Mouse (Mus musculus): ENCODE data around the gene Nell2.

The Nell2 gene

DNA sequence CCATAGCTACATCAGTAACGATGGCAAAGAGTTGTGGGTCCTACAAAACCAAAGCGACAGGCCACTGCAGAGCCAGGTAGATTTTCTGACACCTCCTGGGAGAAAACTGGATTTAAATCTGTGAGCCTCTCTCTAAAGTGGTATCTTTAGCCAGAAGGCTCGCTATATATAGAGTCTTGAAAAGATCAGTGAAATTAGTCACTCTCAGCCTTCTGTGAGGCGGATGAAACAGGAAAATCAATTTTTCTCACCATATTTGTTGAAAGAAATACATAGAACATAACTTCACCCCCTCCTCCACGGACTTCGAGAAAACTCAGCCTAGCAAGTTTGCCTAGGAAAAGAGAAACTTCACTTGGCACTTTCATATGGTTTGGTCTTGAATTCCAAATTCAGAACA lies 54.4 kb downstream of the Nell2 start:
- DNase-seq (ENCODE audit: low spot score), result no peak

DNA sequence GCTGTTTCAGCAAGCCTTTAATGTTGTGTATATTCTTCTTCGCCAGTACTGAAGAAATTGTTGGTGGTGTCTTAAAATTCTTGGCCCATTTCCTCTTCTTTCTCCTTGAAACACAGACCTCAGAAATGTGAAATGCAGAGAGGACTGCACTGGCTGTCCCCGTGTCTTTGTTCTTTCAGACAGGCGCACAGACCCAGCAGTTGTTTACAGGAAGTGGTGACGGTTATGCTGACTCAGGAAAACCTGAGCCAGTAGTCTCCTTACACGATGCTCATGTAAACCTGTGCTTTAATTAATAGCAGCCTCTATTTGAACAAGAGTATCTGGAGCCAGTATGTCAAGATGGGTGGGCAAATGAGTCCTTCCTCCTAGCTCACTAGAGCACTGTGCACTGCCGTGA lies 61.2 kb downstream of the Nell2 start:
- DNase-seq (ENCODE audit: low spot score), result no peak

DNA sequence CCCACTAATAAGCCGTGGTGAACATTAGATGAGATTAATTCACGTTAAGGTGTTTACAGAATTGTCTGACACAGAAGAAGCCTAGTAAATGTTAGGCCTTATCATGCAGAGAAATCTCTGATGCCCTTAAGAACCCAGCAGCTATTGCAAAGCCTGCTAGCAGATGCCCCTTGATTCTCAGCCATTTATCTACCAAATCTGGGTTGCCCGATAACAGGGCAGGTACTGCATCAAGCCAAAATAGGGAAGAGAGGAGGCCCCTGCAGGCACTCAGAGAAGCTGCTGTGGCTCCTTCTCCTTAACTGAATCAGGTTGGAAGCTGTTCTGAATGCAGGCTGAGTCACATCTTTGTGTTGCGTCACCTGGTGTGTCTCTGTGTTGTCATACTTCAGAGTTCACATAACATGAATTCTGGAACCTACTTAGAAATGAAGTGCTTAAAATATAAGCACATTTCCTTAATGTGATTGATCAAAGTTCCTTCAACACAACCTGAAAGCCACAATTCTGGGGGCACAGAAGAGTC lies 68.3 kb downstream of the Nell2 start:
- no peak for DNase-seq (ENCODE audit: low spot score)

DNA sequence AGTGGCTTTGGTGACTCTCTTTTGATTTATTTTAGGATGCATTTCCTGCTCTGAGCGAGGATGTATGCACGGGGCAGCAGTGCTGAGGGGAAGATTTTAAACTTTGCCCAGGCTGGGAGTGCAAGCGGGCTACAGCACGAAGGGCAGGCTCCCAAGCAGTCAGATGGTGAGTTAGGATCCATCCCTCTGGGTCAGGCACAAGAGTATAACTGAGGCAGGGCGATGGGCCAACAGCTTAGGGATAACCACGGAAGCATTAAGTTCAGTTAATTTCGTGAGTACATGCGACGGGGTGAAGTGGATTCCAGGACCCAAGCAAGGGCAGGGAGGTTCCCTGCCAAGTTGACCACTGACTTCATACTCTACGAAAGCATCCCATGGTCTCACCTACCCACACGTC lies 83.8 kb downstream of the Nell2 start:
- no peak for DNase-seq (ENCODE audit: low spot score)

DNA sequence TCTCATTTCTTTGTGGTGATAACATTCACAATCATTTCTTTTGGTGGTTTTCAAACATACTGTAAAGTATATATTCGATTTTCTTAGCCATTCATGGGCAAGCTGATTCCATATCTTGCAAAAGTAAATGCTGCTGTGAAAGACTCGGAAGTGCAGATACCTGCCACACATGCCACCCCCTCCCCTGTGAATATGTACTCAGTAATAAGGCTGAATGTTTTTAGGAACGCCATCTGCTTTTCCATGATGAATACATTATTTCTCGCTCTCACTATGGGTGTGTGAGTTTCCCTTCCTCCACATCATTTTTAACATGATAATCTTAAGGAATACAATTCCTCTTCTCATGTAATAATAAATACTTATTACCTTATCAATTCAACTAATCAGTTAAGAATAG lies 90.6 kb downstream of the Nell2 start:
- no peak for DNase-seq (ENCODE audit: low spot score)

DNA sequence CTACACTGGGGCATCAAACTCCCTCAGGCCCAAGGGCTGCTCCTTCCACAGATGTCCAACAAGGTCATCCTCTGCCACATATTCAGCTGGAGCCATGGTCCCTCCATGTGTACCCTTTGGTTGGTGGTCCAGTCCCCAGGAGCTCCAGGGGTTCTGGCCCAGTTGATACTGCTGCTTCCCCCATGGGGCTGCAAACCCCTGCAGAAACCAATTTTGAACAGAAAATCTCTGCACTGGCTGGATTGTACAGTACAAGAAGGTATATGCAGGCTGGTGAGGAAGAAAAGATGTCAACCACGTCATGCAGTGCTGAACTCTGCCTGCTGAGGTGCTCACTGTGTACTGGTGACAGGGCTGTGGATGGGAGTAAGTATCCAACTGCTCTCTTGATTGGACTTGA lies 92.1 kb downstream of the Nell2 start:
- no peak for DNase-seq (ENCODE audit: low spot score)

DNA sequence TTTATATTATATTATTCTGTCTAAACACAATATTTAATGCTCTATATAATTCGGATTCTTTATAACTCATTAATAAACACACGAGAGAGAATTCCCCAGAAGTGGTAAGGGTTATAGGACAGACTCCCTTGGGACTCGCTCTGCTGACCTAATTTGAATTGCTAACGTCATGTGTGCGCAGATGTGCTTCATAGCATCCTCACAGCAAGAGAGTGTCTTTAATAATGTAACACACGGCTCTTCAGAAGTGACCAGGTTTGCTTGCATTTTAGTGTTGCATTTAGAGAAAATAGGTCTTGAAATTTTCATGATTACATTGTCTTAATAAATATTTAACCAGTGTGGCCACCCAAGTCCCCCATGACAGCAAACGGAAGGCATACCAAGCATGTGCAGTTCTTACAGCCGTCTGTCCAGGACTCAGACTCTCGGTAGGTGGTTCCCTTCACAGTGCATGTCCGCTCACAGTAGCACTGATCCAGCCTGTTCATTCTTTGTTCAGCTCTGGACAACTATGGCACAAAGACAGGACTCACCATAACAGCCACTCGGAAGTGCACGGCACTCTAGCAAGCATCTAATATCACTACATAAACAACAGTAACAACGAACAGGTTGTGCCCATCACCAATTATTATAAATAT lies 97.1 kb downstream of the Nell2 start:
- no peak for DNase-seq (ENCODE audit: low spot score)

DNA sequence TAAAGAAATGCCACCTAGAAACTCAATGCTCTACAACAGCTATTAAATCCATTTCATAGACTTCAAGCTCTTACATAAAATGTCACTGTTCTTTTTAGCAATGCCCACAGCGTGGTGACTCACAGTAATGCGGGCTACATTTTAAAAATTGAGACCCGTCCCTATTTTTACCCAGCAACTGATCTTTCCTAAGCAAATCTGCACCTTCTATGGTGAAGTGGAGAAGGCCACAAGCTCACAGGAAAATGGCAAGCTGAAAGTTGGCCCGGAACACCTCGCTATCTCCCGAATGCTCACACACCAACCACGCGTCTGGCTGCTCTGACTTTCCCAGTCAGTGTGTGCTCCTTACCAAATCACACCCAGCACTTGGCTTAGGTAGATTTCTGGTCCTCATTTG lies 98.4 kb downstream of the Nell2 start:
- no peak for DNase-seq (ENCODE audit: low spot score)

DNA sequence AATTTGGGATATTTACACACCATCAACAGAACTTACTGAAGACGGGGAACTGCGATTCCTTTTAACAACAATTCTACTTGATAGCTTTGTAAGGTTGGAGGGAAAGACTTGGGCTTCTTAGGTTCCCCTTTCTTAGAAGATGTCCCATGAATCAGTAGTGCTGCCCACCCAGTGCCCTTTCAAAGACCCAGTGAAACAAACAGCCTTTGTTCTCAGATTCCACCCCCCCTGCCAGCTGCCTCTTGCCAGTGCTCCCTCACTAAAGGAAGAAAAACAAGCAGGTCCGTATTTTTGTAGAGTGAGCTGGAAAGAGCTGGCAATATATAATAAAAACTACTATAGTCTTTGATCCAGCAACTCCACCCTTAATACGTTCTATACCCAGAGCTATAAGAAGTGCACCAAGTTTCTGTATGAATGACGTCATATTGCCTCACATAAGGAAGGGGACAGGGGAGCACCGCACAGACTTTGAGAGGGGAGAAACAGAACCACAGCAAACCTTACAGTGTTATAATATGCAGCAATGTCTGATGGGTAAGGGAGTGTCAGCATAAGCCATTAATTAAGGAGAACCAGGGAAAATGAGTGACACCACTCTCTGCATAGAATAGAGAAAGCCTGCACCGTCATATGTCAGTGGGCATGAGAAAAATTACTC lies 100.2 kb downstream of the Nell2 start:
- no peak for DNase-seq (ENCODE audit: low spot score)

DNA sequence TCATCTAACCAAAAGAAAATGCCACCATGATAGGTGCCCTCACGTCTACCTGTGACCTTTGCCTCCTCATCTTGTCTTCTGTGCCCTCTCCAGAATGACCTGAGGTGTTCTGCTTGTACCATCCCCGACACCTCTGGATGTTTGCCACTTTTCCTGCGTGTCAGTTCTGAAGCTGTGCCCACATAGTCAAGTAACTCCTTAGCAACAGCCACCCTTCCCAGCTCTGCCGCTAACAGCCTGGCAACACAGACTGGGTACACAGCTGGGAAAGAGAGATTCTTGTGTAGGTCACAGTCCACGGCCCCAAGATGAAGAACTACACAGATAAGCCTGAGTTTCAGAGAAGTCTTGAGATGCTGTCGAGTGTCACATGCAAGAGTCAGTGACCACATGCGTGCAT lies 103.3 kb downstream of the Nell2 start:
- DNase-seq (ENCODE audit: low spot score), result no peak

DNA sequence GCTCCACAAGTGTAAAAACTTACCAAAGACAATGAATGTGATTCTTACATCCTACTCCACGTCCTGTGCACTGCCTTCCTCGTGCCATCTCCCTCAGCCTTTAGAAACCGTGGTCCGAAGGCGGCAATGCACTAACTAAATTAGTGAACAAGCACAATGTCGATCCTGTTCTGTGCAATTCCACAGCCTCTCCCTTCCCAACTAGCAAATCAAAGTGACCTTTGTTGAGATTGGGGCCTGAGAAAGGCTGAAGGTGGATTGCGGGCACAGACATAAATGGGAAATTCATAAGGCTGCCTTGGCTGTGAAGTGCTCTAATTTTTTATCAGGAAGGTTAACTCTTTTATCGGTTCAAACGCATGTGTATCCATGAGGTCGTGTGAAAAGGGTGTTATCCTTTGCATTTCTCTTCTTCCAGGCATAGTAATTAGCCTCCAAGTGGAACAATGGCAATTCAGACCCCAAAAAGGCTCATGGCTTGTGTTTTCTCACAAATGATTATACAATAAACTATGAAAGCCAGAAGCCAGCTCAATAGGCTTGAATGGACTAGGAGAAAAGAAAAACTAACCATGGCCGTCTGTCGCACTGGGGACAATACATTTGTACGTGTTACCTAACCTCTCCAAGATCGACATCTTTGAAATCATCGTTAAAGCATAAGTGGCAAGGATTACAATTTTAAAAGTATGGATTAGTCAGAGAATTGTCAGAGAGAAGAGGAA lies 106.0 kb downstream of the Nell2 start:
- DNase-seq (ENCODE audit: low spot score), result no peak

DNA sequence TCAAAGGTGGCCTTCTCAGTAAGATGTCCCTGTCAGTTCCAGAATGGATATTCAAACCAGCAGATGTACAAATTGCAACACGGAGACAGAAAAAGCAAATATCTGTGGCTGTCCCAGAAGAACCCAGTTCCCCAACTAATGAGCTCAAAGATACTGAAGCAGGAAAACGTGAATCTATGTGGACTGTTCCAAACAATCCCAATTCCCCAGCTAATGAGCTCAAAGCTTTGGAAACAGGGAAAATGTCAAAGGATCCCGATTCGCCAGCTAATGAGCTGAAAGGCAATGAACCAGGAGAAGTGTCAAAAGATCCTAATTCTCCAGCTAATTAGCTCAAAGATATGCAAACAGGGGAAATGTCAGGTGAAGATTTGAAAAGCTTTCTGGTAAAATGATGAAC lies 109.7 kb downstream of the Nell2 start:
- no peak for DNase-seq (ENCODE audit: low spot score)

DNA sequence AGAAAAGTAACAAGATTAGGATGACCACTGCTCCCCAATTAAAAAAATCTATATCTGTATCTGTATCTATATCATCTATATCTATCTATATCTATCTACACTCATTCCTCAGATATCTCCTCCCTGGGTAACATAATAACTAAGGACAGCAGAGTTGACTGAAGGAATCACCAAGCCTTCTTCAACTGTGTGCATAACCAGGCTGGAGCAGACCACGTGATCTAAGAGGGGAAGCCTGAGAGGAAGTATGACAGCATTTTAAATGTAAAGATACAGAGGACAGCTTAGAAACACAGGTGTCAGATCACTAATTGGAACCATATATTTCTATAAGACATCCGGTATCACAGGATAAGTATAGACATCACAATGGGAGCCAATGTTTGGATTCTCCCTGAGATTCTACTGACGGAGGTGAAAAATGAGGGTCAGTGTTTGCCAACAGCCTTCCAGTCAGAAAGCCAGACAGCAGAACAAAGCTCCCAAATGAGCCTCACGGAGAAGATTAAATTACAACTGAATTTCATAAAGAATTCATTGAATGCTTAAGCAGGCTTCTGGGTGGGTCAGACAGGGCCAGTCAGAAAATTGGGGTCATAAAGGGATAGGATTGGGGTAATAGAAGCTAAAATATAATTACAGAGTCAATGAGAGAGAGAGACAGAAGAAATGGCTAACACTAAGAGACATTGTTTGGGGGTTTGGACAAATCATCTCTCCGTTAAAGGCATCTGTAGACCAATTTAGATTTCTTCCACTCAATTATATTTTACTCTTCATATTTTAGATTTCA lies 116.2 kb downstream of the Nell2 start:
- no peak for DNase-seq (ENCODE audit: low spot score)

DNA sequence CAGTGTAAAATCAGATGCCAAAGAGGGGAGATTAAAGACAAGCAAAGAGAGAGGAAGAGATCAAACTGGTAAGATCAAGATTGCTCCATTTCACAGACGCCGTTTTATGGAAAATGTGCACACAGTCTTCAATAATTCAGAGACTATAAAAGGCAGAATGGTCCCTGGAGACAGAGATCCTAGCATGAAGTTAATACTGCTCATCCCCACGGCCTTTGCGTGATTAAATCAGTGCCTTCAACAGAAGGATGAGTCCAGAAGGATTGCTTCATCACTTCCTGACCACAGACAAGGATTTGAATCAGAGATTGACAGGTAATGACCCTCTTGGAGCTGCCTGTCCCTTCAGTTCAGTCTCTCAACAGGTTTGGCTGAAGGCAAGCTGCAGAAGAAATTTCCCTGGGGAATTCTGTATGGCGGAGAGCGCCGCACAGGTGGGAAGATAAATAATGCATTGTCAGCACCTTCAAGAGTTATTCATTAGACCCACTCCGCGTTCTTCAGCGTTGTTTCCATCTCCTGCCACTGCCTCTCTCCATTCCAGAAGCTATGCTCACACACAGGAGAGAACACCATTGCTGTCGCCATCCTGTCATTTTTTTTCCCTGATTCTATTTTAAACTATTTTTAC lies 118.0 kb downstream of the Nell2 start:
- DNase-seq (ENCODE audit: low spot score), result no peak

DNA sequence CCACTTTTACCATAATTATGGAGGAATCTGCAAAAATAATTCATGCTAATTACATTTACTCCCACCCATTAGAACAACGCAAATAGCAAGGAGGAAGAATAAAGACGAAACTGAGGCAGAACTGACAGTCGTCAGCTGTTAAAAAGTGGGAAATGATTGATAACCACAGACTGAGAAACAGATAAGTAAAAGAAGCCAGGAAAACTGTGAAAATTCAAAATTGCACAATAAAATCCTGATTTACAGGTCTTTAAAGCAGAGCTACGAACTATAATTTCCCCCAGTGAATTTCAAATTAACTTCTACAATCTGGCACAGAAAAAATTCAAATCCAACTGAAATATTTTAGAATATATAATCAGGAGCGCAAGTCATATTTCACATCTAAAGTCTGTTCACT lies 138.0 kb downstream of the Nell2 start:
- no peak for DNase-seq (ENCODE audit: low spot score)

DNA sequence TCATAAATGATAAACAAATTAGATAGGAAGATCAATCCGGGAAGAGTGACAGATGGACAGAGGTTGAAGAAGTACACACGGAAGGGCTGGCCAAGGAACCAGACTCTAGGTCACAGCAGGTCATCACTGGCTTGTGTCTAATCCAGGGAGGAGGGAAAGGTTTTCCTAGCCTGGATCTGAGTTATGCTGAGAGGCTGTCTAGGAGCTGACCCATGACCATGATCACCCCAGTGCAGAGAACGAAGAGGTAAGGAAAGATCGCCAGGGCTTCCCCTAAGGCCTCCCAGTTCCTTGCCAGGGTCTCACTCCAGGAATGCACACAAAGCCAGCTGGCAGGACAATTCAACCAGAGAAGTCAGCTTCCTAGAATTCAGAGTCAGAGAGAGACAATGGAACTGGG lies 139.4 kb downstream of the Nell2 start:
- DNase-seq (ENCODE audit: low spot score), result no peak

DNA sequence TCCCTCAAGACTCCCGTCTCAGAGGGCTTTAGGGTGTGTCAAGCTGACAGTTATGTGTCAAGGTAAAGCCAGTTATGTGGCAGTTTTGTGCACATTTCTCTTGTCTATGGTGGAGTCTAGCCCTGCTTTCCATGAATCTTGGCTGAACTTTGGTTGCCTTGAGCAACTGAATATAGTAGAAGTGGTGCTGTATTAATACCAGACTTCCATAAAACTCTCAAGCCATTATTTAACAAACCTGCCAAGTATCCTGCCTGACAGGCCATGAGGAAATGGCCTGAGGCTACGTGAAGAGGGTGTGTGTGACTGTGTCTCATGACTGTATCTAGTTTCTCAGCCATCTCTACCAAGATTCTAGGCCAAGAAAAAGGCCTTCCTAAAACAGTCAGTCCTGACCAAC lies 147.5 kb downstream of the Nell2 start:
- DNase-seq (ENCODE audit: low spot score), result no peak

DNA sequence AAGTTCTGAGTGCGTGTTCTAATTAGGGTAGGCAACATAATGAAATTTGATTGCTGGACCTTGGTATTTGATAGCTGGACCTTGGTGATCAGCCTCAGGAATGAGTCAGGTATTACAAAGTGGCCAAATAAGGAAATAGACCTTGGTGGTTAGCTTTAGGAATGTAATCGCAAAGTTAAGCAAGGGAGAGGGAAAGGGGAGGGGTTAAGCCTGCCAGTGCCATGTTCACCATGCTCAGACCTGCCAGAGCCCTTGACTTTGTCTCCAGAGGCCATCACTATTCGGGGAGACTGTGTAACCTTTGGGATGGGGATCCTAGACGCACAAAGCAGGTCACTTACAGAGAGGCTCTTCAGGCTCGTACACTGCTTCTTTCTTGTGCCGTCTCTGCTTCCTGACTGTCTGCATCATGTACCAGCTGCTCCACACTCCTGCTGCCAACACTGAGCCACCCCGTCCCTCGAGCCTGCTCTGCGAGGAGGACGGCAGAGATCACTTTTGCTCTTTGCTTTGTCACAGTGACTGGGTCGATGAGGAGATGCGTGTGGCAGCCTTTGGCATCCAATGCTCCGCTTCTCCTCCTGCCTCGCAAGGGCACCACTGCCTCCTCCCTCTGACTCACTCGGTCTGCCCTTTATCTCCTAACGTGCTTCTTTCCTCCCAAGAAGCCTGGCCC lies 157.5 kb downstream of the Nell2 start:
- no peak for DNase-seq (ENCODE audit: low spot score)

DNA sequence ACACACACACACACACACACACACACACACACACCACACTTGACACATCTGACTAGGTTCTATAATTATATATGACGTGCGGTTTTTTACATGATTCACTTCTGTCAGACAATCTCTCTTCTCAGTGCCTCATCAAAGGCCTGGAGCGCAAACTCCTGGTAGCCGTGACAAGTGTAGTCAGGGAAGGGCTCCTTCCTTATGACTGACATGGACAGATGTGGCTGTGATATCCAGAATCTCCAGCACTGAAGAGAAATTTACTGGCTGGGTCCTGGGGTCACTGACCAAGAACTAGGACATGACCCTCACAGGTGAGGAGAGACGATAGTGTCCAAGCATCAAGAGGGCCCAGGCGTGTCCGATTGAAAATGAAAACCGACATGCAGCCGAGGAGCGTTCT lies 160.2 kb downstream of the Nell2 start:
- DNase-seq (ENCODE audit: low spot score), result no peak

DNA sequence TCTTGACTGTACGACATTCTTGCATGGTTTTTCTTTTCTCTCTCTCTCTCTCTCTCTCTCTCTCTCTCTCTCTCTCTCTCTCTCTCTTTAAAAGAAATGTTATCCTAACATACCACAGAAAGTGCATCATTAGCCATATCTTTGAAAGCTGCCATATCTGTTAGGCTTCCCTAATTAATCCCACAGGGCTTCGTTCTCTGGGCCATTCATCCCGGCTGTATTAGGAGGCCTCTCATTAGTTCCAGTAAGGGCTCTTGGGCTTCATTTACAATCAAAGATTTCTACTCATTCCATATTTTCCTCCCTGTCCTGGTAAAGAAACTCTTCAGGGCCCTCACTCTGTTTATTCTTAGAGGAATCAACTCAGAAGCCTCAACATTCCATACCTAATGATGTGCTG lies 161.9 kb downstream of the Nell2 start:
- DNase-seq (ENCODE audit: low spot score), result no peak

DNA sequence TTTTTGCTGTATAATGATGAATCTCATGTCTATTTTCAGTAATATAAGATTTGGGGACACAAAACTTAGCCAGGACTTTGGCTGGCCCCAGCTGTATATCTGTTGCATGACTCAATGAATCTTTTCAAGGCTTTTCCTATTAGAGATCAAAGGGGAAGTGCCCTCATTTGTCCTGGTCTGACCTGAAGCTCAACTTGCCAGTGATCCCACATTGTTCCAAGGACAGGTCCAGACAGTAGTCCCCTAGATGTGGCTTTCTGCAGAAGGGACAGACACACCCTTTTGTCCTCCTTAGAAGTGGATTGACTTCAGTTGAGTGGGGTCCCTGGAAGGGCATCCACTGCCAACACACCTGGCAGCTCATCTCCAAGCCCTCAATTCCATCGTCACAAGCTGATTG lies 173.6 kb downstream of the Nell2 start:
- DNase-seq (ENCODE audit: low spot score), result no peak
